Mouse (Mus musculus) cerebellum, adult 2 months (tissue): ENCODE data around the gene Tpst2. TPM values are rescaled to one million over a fixed set of nuclear protein-coding genes. Genes with fewer than 3 reads are reported as not detected.

Experiments used
- DNase-seq, 2 experiments: peaks; one replicate each; pipeline ENCODE4 v3.0.0; 2021
- H3K27ac ChIP-seq: fragments of 200-500 bp; 2 replicates; pipeline ENCODE4 v1.5.1; 2012; ENCODE audit warnings: low read length, control low read depth, inconsistent platforms; ENCODE audit not compliant: insufficient read depth
- H3K27me3 ChIP-seq: fragments of 200-500 bp; 2 replicates; pipeline ENCODE4 v1.6.1; 2012; ENCODE audit warnings: inconsistent platforms, mild to moderate bottlenecking, low read length, moderate library complexity; ENCODE audit not compliant: control insufficient read depth, insufficient read depth
- H3K4me1 ChIP-seq: fragments of 200-500 bp; 2 replicates; pipeline ENCODE4 v1.6.1; 2011; ENCODE audit warnings: low read length; ENCODE audit not compliant: control insufficient read depth, insufficient read depth
- H3K4me3 ChIP-seq: fragments of 200-500 bp; replicated peaks from 2 replicates; pipeline ENCODE3; 2011; ENCODE audit warnings: mild to moderate bottlenecking, low read depth, low read length, control low read depth; ENCODE audit not compliant: insufficient read depth
- CTCF ChIP-seq: fragments of 200-500 bp; IDR thresholded peaks from 2 replicates; pipeline ENCODE4 v1.5.1; 2011; ENCODE audit warnings: low read depth, mild to moderate bottlenecking, control low read depth, low read length, moderate library complexity, borderline replicate concordance; ENCODE audit not compliant: insufficient read depth
- POLR2A ChIP-seq: fragments of 200-500 bp; IDR thresholded peaks from 2 replicates; pipeline ENCODE4 v1.6.1; 2011; ENCODE audit warnings: low read length, control low read depth, borderline replicate concordance; ENCODE audit not compliant: insufficient read depth
- WGBS: fragments of 180-500 bp; shearing (Covaris S2); methylation state at CpG from one replicate; pipeline ENCODE4 v1.1.7; 2018; 5-methylcytosine and 5-hydroxymethylcytosine counted together
- polyA plus RNA-seq: library from polyadenylated mRNA; depleted of rRNA; stranded (reverse); fragments of >200 nt; gene quantifications from 2 replicates; pipeline ENCODE4 v1.2.3, GENCODE M21; 2012

Gene Tpst2
- polyA plus RNA-seq, 1 experiment, result 30.3 TPM

DNA sequence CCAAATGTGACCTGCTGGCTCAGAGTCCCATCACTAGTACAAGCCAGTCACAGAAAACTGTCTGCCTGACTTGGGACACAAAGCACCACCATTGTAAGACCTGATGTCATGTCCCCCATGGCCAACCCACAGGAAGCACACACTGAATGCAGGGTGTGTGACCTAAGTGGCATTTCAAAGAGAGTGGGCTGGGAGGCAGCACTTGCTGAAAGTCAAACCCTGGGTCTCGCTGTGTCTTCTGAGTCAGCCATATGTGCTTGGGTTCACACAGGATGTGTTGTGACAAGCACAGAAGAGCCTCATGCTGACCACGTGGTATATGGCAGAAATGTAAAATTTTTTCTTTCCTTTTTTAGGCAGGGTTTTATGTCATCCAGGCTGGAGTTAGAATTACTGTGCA lies 20.8 kb downstream of the Tpst2 start:
- WGBS, result 32% methylated on average over 2 of the region's 2 CpGs
- Histone ChIP-seq H3K4me3 (no peak overlapping the region), H3K4me1 (peaks cover 20% of the 10 kb centered on the region), H3K27me3 (no peaks in the 10 kb centered on the region), H3K27ac (no peak overlapping the region)
- TF ChIP-seq CTCF (no peak), POLR2A (no peak)
- DNase-seq, result no peak

DNA sequence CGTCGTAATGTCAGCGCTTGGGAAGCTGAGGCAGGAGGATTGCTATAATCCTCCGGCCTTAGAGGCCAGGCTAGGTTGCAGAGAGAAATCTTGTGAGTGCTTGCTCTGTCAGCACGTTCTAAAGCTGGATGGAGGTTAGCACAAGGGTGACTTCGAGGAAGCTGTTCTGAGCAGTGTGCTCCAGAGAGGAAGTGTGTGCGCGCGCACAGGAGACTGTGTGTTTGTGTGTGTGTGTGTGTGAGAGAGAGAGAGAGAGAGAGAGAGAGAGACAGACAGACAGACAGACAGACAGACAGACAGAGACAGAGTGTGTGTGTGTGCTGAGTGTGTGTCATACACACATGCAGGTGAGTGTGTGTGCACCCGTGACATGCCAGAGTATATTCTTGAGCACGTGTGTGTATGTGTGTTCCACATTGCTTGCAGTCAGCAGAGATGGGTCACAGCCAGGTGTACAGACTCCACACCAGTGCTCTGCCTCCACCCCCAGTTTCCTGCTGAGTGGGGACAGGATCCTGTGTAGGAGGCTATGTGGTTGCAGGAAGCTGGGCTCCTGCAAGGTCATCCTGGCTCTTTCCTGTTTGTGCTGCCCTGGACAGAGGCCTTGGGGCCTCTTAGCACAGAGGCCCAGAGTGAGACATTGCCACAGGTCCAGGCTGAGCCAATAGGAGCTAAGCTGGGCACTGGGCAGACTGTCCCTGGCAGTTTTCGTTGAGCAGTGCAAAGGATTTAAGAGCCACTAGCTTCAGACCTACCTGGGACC lies 21.9 kb downstream of the Tpst2 start:
- H3K27me3 ChIP-seq, result no peaks in the 10 kb centered on the region
- H3K27ac ChIP-seq, result no peak overlapping the region
- H3K4me3 ChIP-seq, result no peak overlapping the region
- TF ChIP-seq POLR2A (no peak), CTCF (no peak)
- peaks cover 20% of the 10 kb centered on the region for H3K4me1 ChIP-seq
- WGBS, result 82% methylated on average over 12 of the region's 12 CpGs
- no peak for DNase-seq

DNA sequence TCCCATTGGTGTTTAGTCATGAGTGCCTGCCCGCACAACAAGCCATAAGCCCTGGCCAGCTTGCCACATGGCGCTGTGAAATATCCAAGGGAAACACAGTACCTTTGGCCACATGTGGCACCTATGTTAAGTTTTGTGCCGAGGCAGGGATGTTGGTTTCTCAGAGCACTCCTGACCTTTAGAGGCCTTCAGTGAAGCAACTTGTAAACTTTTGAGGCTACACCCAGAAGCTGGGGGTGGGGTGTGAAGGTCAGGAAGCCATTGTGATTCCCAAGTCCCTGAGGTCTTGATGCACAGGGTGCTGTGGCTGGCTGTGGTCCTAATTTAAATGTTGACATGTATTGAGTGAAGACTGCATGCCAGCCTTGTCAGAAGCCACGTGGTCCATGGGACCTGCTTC lies 22.9 kb downstream of the Tpst2 start:
- H3K27ac ChIP-seq, result no peak overlapping the region
- 84% methylated on average over 4 of the region's 4 CpGs for WGBS
- no peak for DNase-seq
- TF ChIP-seq CTCF (no peak), POLR2A (no peak)
- no peaks in the 10 kb centered on the region for H3K27me3 ChIP-seq
- no peak overlapping the region for H3K4me3 ChIP-seq
- peaks cover 20% of the 10 kb centered on the region for H3K4me1 ChIP-seq

DNA sequence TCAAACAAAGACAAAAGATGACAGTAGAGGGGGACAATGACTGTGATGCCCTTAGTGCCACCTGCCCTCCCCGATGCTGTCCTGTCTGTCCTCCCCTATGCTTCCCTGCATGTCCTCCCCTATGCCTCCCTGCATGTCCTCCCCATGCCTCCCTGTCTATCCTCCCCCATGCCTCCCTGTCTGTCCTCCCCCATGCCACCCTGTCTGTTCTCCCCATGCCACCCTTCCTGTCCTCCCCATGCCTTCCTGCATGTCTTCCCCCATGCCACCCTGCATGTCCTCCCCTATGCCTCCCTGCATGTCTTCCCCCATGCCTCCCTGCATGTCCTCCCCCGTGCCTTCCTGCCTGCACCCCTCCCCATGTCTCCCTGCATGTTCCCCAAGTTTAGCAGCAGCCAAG lies 23.6 kb downstream of the Tpst2 start:
- H3K27ac ChIP-seq, result no peak overlapping the region
- 82% methylated on average over 2 of the region's 2 CpGs for WGBS
- H3K4me3 ChIP-seq, result no peak overlapping the region
- TF ChIP-seq CTCF (no peak), POLR2A (no peak)
- no peak for DNase-seq
- peaks cover 20% of the 10 kb centered on the region for H3K4me1 ChIP-seq
- H3K27me3 ChIP-seq, result no peaks in the 10 kb centered on the region

DNA sequence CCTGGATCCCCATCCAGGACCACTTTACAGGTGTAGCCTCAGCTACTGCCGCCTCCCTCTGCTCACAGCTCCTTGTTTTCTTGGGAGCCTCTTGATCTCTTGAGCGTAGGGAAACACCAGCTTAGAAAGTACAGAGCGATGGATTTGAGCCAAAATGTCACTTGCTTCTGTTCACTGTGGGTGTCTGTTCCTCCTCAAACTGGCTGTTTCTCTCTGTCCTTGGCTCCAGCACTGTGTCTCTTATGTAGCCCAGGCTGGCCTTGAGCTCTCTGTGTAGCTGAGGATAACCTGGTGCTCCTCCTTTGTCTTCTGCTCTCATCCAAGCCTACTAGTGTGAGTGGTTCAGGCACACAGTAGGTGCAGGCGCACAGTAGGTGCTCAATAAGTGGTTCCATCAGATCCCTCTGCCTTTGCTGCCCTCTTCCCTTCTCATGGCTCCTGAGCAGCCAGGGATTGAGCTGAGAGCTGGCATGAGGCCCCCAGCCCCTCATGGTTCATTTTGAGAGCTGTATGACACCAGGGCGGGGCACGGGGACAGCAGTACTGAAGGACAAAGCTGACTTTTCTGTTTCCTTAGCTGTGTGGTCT lies 24.3 kb downstream of the Tpst2 start:
- Histone ChIP-seq H3K4me3 (no peak overlapping the region), H3K27ac (no peak overlapping the region), H3K4me1 (peaks cover 26% of the 10 kb centered on the region), H3K27me3 (no peaks in the 10 kb centered on the region)
- TF ChIP-seq CTCF (no peak), POLR2A (no peak)
- WGBS, result 79% methylated on average over 6 of the region's 6 CpGs
- DNase-seq, result no peak

DNA sequence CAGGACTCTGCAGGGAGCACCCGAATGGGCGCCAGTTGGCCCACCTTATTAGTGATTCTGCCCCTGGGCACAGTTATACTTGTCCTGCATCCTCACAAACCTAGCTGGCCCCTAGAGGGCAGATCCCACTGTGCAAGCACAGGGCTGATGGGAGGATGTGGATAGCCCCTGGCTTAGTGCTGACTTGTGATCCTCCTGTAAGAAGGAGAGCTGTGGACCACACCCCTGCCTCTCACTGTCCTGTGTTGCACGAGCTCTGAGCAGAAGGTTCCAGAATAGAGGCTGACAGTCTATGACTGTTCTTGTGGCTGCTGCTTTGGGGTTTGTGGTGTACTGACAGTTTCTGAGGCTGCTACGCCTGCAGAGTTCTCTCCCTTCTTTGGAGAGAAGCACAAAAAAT lies 25.2 kb downstream of the Tpst2 start:
- Histone ChIP-seq H3K4me1 (peaks cover 32% of the 10 kb centered on the region), H3K4me3 (no peak overlapping the region), H3K27me3 (no peaks in the 10 kb centered on the region), H3K27ac (no peak overlapping the region)
- 89% methylated on average over 4 of the region's 4 CpGs for WGBS
- TF ChIP-seq CTCF (no peak), POLR2A (no peak)
- no peak for DNase-seq

DNA sequence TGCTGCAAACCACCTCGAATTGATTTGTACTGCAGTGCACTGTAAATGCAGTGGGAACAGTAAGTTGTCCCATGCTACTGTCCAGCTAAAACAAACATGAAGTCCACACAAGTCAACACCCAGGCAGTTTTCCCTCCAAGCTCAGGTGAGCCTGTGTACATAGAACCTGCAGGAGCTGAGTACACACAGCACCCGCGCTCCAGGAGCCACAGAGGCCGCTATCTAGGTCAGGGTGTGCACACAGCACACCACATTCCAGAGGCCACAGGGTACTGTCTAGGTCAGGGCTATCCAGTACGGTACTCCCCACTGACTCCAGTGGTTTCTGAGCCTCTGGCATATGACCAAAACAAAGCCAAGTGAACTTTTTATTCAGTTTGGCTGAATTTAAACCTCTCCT lies 25.8 kb downstream of the Tpst2 start:
- no peak for TF ChIP-seq CTCF
- no peak for TF ChIP-seq POLR2A
- H3K27me3 ChIP-seq, result no peaks in the 10 kb centered on the region
- WGBS, result 89% methylated on average over 5 of the region's 5 CpGs
- H3K27ac ChIP-seq, result no peak overlapping the region
- peaks cover 29% of the 10 kb centered on the region for H3K4me1 ChIP-seq
- DNase-seq, result no peak
- H3K4me3 ChIP-seq, result no peak overlapping the region

DNA sequence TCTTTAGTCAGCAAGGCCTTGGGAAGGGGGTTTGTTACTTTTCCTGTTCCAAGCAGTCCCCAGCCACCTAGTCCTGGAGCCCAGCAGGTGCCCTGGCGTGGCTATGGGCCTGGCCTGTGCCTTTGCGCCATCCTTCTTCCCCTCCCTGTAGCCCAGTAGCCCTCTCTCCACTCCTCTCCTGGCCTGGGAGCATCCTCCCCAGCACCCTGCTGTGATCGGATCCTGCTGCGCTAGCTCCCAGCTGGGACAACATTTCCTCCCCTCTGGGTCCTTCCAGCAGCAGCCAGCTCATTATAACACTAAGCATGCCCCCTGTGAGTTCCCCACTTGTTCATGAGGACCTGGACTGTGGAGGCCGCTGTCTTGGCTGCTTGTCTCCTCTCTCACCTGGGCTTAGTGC lies 29.4 kb downstream of the Tpst2 start:
- DNase-seq, result no peak
- TF ChIP-seq CTCF, result no peak
- no peak for TF ChIP-seq POLR2A
- no peaks in the 10 kb centered on the region for H3K27me3 ChIP-seq
- H3K4me3 ChIP-seq, result no peak overlapping the region
- 22% methylated on average over 5 of the region's 5 CpGs for WGBS
- peaks cover 12% of the 10 kb centered on the region for H3K4me1 ChIP-seq
- H3K27ac ChIP-seq, result 0 out of 2 replicates have a peak overlapping the region, but pooled peaks have one; percentile 19
